Mouse (Mus musculus) bone marrow macrophage, adult 2 months (primary cell): Measurements from ENCODE around the gene Ramp2.

ENCODE experiments used
- CTCF ChIP-seq: IDR thresholded peaks from 2 replicates; pipeline ENCODE4 v1.5.1; 2012; ENCODE audit warnings: low read depth, mild to moderate bottlenecking, low read length, moderate library complexity
- POLR2A ChIP-seq: IDR thresholded peaks from 2 replicates; pipeline ENCODE4 v1.6.1; 2012; ENCODE audit warnings: mild to moderate bottlenecking, low read depth, low read length, borderline replicate concordance

GRCm38 (mm10) chr11:101245071-101245470 is 757 bp upstream of the Ramp2 start:
- TF ChIP-seq CTCF (no peak), POLR2A (no peak)
